Mouse (Mus musculus): ENCODE measurements at regions not wholly inside any gene's neighbourhood (a gene's known extent, or its start where the extent isn't known, plus 50 kb on each side); places are given as distances from the start of the nearest gene placed in this dataset.

DNA sequence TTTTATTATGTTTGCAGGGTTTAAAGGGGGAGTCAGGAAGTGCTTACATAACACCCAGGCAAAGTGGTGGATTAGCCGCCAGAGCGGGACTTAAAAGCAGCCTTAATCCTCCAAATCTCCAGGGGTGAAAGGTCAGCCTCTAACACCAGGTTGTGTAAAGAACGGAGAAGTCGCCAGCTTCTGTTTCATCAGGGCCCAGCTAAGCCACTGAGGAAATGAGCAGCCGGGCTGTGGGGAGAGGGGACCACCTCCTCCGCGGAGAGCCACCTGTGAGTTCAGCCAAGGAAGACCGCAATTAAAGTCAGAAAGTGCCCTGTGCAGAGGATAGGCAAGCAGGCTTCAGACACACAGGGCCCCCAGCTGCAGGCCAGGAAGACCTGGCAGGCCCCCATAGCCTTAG, 359.8 kb downstream of the En1 start:
- Histone ChIP-seq H3K9me3 (replicated peaks; ENCODE audit: control insufficient read depth, low read length) (no peaks in the 10 kb centered on the region), H3K4me1 (ENCODE audit: control insufficient read depth, insufficient read depth, low read length) (no peaks in the 10 kb centered on the region), H3K4me2 (ENCODE audit: low read depth, low read length) (no peak overlapping the region), H3K27me3 (ENCODE audit: control insufficient read depth, insufficient read depth, low read length) (no peaks in the 10 kb centered on the region), H3K36me3 (ENCODE audit: control insufficient read depth, insufficient read depth) (no peaks in the 10 kb centered on the region), H3K4me3 (ENCODE audit: low read length) (no peak overlapping the region), H3K9ac (ENCODE audit: low read length) (no peak overlapping the region), H3K27ac (ENCODE audit: low read length) (no peak overlapping the region)
- ATAC-seq (replicated peaks; ENCODE audit: extremely low read depth, insufficient read depth, low FRiP score): no peak
- WGBS: 16% methylated on average over 8 of the region's 8 CpGs

DNA sequence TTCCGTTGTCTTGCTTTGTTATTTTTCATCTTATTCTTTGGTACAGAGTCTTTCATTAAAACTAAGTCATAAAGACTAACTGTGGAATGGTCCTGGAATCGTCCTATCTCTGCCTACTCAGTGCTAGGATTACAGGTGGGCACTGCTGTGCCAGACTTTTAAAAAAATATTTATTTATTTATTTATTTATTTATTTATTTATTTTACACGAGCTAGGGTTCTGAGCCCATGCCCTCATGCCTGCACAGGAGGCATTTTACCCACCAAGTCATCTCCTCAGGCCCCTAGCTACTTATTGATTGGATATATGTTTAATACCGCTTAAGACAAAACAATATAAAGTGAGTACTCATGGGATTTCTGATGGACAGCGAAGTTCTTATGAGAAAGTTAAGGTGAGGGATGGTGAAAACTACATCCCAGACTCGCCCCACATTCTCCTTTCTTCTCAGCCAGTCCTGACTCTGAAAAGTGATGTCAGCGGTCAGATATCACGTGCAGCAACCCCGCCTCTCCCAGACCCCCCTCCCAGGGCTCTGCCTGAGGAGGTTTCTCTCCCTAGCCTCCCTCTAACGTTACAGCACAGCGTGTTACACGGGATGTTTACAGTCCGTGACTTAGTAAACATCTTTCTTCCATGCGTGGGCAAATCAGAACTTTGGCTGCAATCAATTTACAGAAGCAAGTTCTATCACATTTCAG, 361.4 kb downstream of the En1 start:
- H3K27ac ChIP-seq (ENCODE audit: low read length): no peak overlapping the region
- 0 out of 2 replicates have a peak, but pooled peaks have one; percentile 49 for ATAC-seq (replicated peaks; ENCODE audit: extremely low read depth, insufficient read depth, low FRiP score)
- 24% methylated on average over 14 of the region's 14 CpGs for WGBS
- H3K9ac ChIP-seq (ENCODE audit: low read length): 0 out of 2 replicates have a peak overlapping the region, but pooled peaks have one; percentile 7
- H3K36me3 ChIP-seq (ENCODE audit: control insufficient read depth, insufficient read depth): no peaks in the 10 kb centered on the region
- no peaks in the 10 kb centered on the region for H3K27me3 ChIP-seq (ENCODE audit: control insufficient read depth, insufficient read depth, low read length)
- no peaks in the 10 kb centered on the region for H3K4me1 ChIP-seq (ENCODE audit: control insufficient read depth, insufficient read depth, low read length)
- H3K4me2 ChIP-seq (ENCODE audit: low read depth, low read length): peak overlapping the region; percentile 49
- no peaks in the 10 kb centered on the region for H3K9me3 ChIP-seq (replicated peaks; ENCODE audit: control insufficient read depth, low read length)
- H3K4me3 ChIP-seq (ENCODE audit: low read length): peak overlapping the region; percentile 34

GRCm38 (mm10) chr1:120964179-120964517, 361.9 kb downstream of the En1 start:
- peak overlapping the region; percentile 49 for H3K4me2 ChIP-seq (ENCODE audit: low read depth, low read length)
- 43% methylated on average over 17 of the region's 17 CpGs for WGBS
- H3K27ac ChIP-seq (ENCODE audit: low read length): no peak overlapping the region
- no peaks in the 10 kb centered on the region for H3K27me3 ChIP-seq (ENCODE audit: control insufficient read depth, insufficient read depth, low read length)
- peak overlapping the region; percentile 34 for H3K4me3 ChIP-seq (ENCODE audit: low read length)
- H3K9me3 ChIP-seq (replicated peaks; ENCODE audit: control insufficient read depth, low read length): no peaks in the 10 kb centered on the region
- 0 out of 2 replicates have a peak overlapping the region, but pooled peaks have one; percentile 7 for H3K9ac ChIP-seq (ENCODE audit: low read length)
- H3K36me3 ChIP-seq (ENCODE audit: control insufficient read depth, insufficient read depth): no peaks in the 10 kb centered on the region
- H3K4me1 ChIP-seq (ENCODE audit: control insufficient read depth, insufficient read depth, low read length): no peaks in the 10 kb centered on the region
- ATAC-seq (replicated peaks; ENCODE audit: extremely low read depth, insufficient read depth, low FRiP score): no peak

DNA sequence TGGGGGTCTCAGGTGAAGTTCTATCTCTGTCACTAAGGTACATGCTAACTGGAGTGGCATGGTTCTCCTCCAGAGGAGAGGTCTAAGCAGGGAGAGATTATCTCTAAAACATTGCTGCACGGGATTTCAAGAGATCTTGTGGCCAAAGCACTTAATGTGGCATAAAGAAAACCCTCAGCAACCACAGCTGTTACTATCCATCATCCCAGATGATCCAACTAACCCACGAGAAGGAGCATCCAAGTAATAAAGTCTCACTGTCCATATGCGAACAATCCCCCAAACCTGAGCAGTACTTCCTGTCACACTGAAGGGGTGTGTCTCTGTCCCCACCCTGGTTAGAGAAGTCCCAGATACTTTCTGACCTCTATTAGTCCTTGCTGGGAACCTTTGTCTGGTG, 363.9 kb downstream of the En1 start:
- H3K27me3 ChIP-seq (ENCODE audit: control insufficient read depth, insufficient read depth, low read length): no peaks in the 10 kb centered on the region
- H3K4me1 ChIP-seq (ENCODE audit: control insufficient read depth, insufficient read depth, low read length): no peaks in the 10 kb centered on the region
- WGBS: 57% methylated on average over 3 of the region's 3 CpGs
- H3K9me3 ChIP-seq (replicated peaks; ENCODE audit: control insufficient read depth, low read length): no peaks in the 10 kb centered on the region
- H3K27ac ChIP-seq (ENCODE audit: low read length): no peak overlapping the region
- ATAC-seq (replicated peaks; ENCODE audit: extremely low read depth, insufficient read depth, low FRiP score): no peak
- no peak overlapping the region for H3K4me3 ChIP-seq (ENCODE audit: low read length)
- H3K36me3 ChIP-seq (ENCODE audit: control insufficient read depth, insufficient read depth): no peaks in the 10 kb centered on the region
- H3K4me2 ChIP-seq (ENCODE audit: low read depth, low read length): no peak overlapping the region
- H3K9ac ChIP-seq (ENCODE audit: low read length): no peak overlapping the region

GRCm38 (mm10) chr1:120974661-120975060, 357.7 kb downstream of the Insig2 start:
- Histone ChIP-seq H3K36me3 (ENCODE audit: control insufficient read depth, insufficient read depth) (no peaks in the 10 kb centered on the region), H3K9ac (ENCODE audit: low read length) (no peak overlapping the region), H3K4me1 (ENCODE audit: control insufficient read depth, insufficient read depth, low read length) (no peaks in the 10 kb centered on the region), H3K4me3 (ENCODE audit: low read length) (no peak overlapping the region), H3K9me3 (replicated peaks; ENCODE audit: control insufficient read depth, low read length) (no peaks in the 10 kb centered on the region), H3K27me3 (ENCODE audit: control insufficient read depth, insufficient read depth, low read length) (no peaks in the 10 kb centered on the region), H3K27ac (ENCODE audit: low read length) (no peak overlapping the region), H3K4me2 (ENCODE audit: low read depth, low read length) (no peak overlapping the region)
- ATAC-seq (replicated peaks; ENCODE audit: extremely low read depth, insufficient read depth, low FRiP score): no peak
- WGBS: 65% methylated on average over 1 of the region's 1 CpGs

DNA sequence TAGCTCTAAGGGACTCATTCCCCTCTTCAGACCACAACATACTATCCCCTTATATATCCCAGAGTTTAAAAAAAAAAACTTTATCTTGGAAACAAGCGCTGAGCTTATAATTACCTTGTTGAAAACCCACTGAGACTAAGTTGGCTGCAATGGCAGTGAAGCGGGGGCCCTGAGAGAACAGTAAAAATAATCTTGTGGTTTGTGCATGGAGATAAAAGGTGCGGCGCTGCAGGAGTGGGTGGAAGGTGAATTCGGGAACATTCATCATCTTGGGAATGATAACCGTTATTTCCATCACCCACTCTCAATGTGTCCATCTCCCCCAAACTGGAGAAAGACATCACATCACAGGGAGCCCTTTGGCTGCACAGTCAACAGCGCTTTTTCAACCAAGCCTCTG, 327.9 kb downstream of the Insig2 start:
- Histone ChIP-seq H3K9ac (ENCODE audit: low read length) (no peak overlapping the region), H3K4me1 (ENCODE audit: control insufficient read depth, insufficient read depth, low read length) (peaks cover 5% of the 10 kb centered on the region), H3K27me3 (ENCODE audit: control insufficient read depth, insufficient read depth, low read length) (no peaks in the 10 kb centered on the region), H3K4me2 (ENCODE audit: low read depth, low read length) (no peak overlapping the region), H3K4me3 (ENCODE audit: low read length) (no peak overlapping the region), H3K36me3 (ENCODE audit: control insufficient read depth, insufficient read depth) (no peaks in the 10 kb centered on the region), H3K27ac (ENCODE audit: low read length) (no peak overlapping the region), H3K9me3 (replicated peaks; ENCODE audit: control insufficient read depth, low read length) (peaks cover 10% of the 10 kb centered on the region; the same call in 1 of the 2 replicates)
- no peak for ATAC-seq (replicated peaks; ENCODE audit: extremely low read depth, insufficient read depth, low FRiP score)
- whole genome bisulfite sequencing: 58% methylated on average over 7 of the region's 7 CpGs

- Histone ChIP-seq H3K9me3 (replicated peaks; ENCODE audit: control insufficient read depth, low read length) (peaks cover 10% of the 10 kb centered on the region; the same call in 1 of the 2 replicates), H3K4me1 (ENCODE audit: control insufficient read depth, insufficient read depth, low read length) (peaks cover 5% of the 10 kb centered on the region), H3K27ac (ENCODE audit: low read length) (no peak overlapping the region), H3K36me3 (ENCODE audit: control insufficient read depth, insufficient read depth) (no peaks in the 10 kb centered on the region), H3K9ac (ENCODE audit: low read length) (no peak overlapping the region), H3K4me2 (ENCODE audit: low read depth, low read length) (no peak overlapping the region), H3K27me3 (ENCODE audit: control insufficient read depth, insufficient read depth, low read length) (no peaks in the 10 kb centered on the region), H3K4me3 (ENCODE audit: low read length) (no peak overlapping the region)
- 12% methylated on average over 3 of the region's 3 CpGs for WGBS
- peak; percentile 89; the same call in 1 of the 2 replicates for ATAC-seq (replicated peaks; ENCODE audit: extremely low read depth, insufficient read depth, low FRiP score)
Observed at GRCm38 (mm10) chr1:121005198-121005597, 327.2 kb downstream of the Insig2 start.

DNA sequence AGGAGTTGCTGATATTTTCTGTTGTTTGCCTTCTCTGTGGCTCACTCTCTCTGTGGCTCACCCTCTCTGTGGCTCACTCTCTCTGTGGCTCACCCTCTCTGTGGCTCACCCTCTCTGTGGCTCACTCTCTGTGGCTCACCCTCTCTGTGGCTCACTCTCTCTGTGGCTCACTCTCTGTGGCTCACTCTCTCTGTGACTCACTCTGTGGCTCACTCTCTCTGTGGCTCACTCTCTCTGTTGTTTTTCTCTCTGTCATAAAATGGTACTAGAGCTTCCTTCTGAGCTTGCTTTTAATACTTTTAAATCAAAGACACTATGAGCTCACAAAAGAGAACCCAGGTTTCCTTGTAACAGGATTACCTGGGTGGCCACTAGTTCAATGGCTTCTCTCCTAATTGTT, 320.3 kb downstream of the Insig2 start:
- peaks cover 7% of the 10 kb centered on the region for H3K9me3 ChIP-seq (replicated peaks; ENCODE audit: control insufficient read depth, low read length)
- no peak overlapping the region for H3K9ac ChIP-seq (ENCODE audit: low read length)
- no peaks in the 10 kb centered on the region for H3K36me3 ChIP-seq (ENCODE audit: control insufficient read depth, insufficient read depth)
- no peak overlapping the region for H3K4me3 ChIP-seq (ENCODE audit: low read length)
- no peak for ATAC-seq (replicated peaks; ENCODE audit: extremely low read depth, insufficient read depth, low FRiP score)
- H3K4me1 ChIP-seq (ENCODE audit: control insufficient read depth, insufficient read depth, low read length): peaks cover 2% of the 10 kb centered on the region; the same call in 1 of the 2 replicates
- H3K27me3 ChIP-seq (ENCODE audit: control insufficient read depth, insufficient read depth, low read length): no peaks in the 10 kb centered on the region
- H3K27ac ChIP-seq (ENCODE audit: low read length): no peak overlapping the region
- H3K4me2 ChIP-seq (ENCODE audit: low read depth, low read length): no peak overlapping the region

DNA sequence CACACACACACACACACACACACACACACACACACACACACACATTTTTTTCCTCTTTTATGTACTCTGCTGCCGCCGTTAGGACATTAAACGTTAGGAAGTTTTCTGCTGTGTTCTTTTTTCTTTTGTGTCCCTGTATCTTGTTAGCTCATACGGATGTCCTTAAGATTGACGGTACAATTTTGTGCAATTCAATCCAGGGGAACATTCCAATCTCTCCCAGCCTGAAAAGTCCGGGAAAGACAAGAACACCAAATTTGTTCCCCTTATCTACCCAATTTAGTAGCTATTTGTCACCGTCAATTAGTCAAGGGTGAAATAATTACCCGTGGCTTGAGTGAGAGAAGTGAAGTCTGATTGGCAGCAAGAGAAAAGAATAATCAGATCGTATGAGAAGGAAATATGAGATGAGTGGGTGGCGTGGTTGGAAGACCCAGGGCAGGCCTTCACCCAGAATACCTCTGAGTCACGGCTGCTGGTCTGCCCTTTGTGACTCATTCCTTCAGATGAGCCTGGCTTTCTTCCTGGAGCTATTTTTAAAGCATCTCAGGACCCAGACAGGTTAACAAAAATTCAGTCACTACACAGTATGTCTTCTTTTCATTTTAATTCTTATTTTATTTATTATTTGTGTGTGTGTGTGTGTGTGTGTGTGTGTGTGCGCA, 318.4 kb downstream of the Insig2 start:
- peaks cover 2% of the 10 kb centered on the region for H3K9me3 ChIP-seq (replicated peaks; ENCODE audit: control insufficient read depth, low read length)
- no peaks in the 10 kb centered on the region for H3K27me3 ChIP-seq (ENCODE audit: control insufficient read depth, insufficient read depth, low read length)
- ATAC-seq (replicated peaks; ENCODE audit: extremely low read depth, insufficient read depth, low FRiP score): no peak
- WGBS: 41% methylated on average over 12 of the region's 12 CpGs
- H3K27ac ChIP-seq (ENCODE audit: low read length): no peak overlapping the region
- no peak overlapping the region for H3K4me3 ChIP-seq (ENCODE audit: low read length)
- H3K36me3 ChIP-seq (ENCODE audit: control insufficient read depth, insufficient read depth): no peaks in the 10 kb centered on the region
- no peak overlapping the region for H3K4me2 ChIP-seq (ENCODE audit: low read depth, low read length)
- no peak overlapping the region for H3K9ac ChIP-seq (ENCODE audit: low read length)
- H3K4me1 ChIP-seq (ENCODE audit: control insufficient read depth, insufficient read depth, low read length): peaks cover 2% of the 10 kb centered on the region; the same call in 1 of the 2 replicates

Data from heart, embryonic 16.5 days (tissue).